Mouse (Mus musculus): ENCODE measurements around the gene Ski.

- TF ChIP-seq CTCF (IDR thresholded peaks at IDR 0.05): peak; percentile 52
- peak; percentile 96 for TF ChIP-seq EP300 (IDR thresholded peaks at IDR 0.05)
Observed at GRCm38 (mm10) chr4:155235311-155236119, 13.1 kb upstream of the Ski start.
